Mouse (Mus musculus): ENCODE measurements around the gene Trnp1.
A peak's percentile ranks its signal among the peaks of the same experiment; 100 is the strongest.
"Not testable (repeated sequence)": the region's sequence is repeated elsewhere in the genome, so short reads cannot be mapped to it uniquely, and the experiment has no call there.

Trnp1 gene

GRCm38 (mm10) chr4:133498160-133498724 lies at the start of gene Trnp1:
TSS of gene Trnp1 (minus strand) at chr4:133498550.
- DNase-seq (ENCODE audit: low spot score) = peak; percentile 86

GRCm38 (mm10) chr4:133545272-133546231 lies 47.2 kb upstream of the Trnp1 start, which contains the start of gene Nudc:
TSS of gene Nudc (minus strand) at chr4:133545996.
- DNase-seq (ENCODE audit: low spot score) = peak; percentile 96

GRCm38 (mm10) chr4:133536652-133537051 lies 38.3 kb upstream of the Trnp1 start:
- DNase-seq (ENCODE audit: low spot score) = no peak

- no peak for DNase-seq (ENCODE audit: low spot score)
Observed at GRCm38 (mm10) chr4:133536081-133536480, 37.7 kb upstream of the Trnp1 start.

- DNase-seq (ENCODE audit: low spot score) = no peak
Observed at GRCm38 (mm10) chr4:133532777-133533176, 34.4 kb upstream of the Trnp1 start.

GRCm38 (mm10) chr4:133527788-133528187 lies 29.4 kb upstream of the Trnp1 start:
- DNase-seq (ENCODE audit: low spot score) = no peak

GRCm38 (mm10) chr4:133521502-133521901 lies 23.2 kb upstream of the Trnp1 start:
- DNase-seq (ENCODE audit: low spot score) = no peak

GRCm38 (mm10) chr4:133519369-133519665 lies 21.0 kb upstream of the Trnp1 start:
- no peak for DNase-seq (ENCODE audit: low spot score)

- no peak for DNase-seq (ENCODE audit: low spot score)
Observed at GRCm38 (mm10) chr4:133518601-133519368, 20.4 kb upstream of the Trnp1 start, which contains the start of gene Kdf1. TSS of gene Kdf1 (plus strand) at chr4:133518963.

- peak; percentile 82 for DNase-seq (ENCODE audit: low spot score)
Observed at GRCm38 (mm10) chr4:133512972-133513371, 14.6 kb upstream of the Trnp1 start.

- not testable (repeated sequence) for DNase-seq (ENCODE audit: low spot score)
Observed at GRCm38 (mm10) chr4:133512511-133512910, 14.2 kb upstream of the Trnp1 start.

GRCm38 (mm10) chr4:133511050-133511449 lies 12.7 kb upstream of the Trnp1 start:
- no peak for DNase-seq (ENCODE audit: low spot score)

GRCm38 (mm10) chr4:133508990-133509389 lies 10.6 kb upstream of the Trnp1 start:
- peak; percentile 66 for DNase-seq (ENCODE audit: low spot score)

- no peak for DNase-seq (ENCODE audit: low spot score)
Observed at GRCm38 (mm10) chr4:133506573-133506972, 8.2 kb upstream of the Trnp1 start.

- DNase-seq (ENCODE audit: low spot score) = no peak
Observed at GRCm38 (mm10) chr4:133504755-133505485, 6.6 kb upstream of the Trnp1 start.

GRCm38 (mm10) chr4:133504300-133504699 lies 6.0 kb upstream of the Trnp1 start:
- no peak for DNase-seq (ENCODE audit: low spot score)

GRCm38 (mm10) chr4:133501514-133501913 lies 3.2 kb upstream of the Trnp1 start:
- DNase-seq (ENCODE audit: low spot score) = no peak

GRCm38 (mm10) chr4:133497461-133498159 lies 740 bp downstream of the Trnp1 start:
- DNase-seq (ENCODE audit: low spot score) = no peak

GRCm38 (mm10) chr4:133496738-133497445 lies 1.5 kb downstream of the Trnp1 start:
- no peak for DNase-seq (ENCODE audit: low spot score)

- DNase-seq (ENCODE audit: low spot score) = no peak
Observed at GRCm38 (mm10) chr4:133495711-133496110, 2.6 kb downstream of the Trnp1 start.

- DNase-seq (ENCODE audit: low spot score) = no peak
Observed at GRCm38 (mm10) chr4:133494867-133495266, 3.5 kb downstream of the Trnp1 start.
